Mouse (Mus musculus): ENCODE measurements at regions not wholly inside any gene's neighbourhood (a gene's known extent, or its start where the extent isn't known, plus 50 kb on each side); places are given as distances from the start of the nearest gene placed in this dataset.

DNA sequence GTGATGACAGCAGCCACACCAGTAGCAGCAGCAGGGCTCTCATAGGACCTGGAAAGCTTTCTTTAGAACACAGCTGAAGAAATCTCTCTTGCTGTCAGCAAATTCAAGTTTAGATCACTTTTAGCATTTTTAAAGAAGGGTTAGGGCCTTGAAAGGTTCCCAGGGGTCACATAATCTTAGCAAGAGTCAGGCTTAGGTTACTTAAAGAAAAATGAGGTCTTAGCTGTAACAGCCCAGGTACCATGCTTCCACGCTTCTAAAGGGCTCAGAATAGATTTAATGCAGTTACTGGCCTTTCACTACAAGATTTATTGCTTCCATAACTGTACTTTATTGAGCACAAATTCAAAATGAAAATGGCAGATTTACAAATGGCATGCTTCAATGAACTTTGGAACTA lies 160.4 kb upstream of the Pou1f1 start:
- no peak for TF ChIP-seq EP300 (IDR thresholded peaks at IDR 0.05; ENCODE audit: insufficient read depth, low read depth, low read length)
- TF ChIP-seq POLR2A (IDR thresholded peaks at IDR 0.05; ENCODE audit: insufficient read depth, low read length) = no peak
- TF ChIP-seq CTCF (IDR thresholded peaks at IDR 0.05; ENCODE audit: low read depth, low read length) = no peak

Measured in ES-Bruce4 (cell line).